Mouse (Mus musculus) lung, adult 10 weeks (tissue): ENCODE data around the gene Mipep. TPM values are rescaled to one million over a fixed set of nuclear protein-coding genes. Genes with fewer than 3 reads are reported as not detected.

Source experiments
- polyA plus RNA-seq: library from polyadenylated mRNA; stranded (reverse); fragments of 350-450 nt; fragmentation: Illumina TruSeq; extraction: RNeasy Lipid Tissue Mini Kit (QIAGEN cat#74804); gene quantifications from one replicate; pipeline ENCODE4 v1.2.3, GENCODE M21; 2014; ENCODE audit warnings: low read depth, low replicate concordance; ENCODE audit not compliant: insufficient read depth

Mipep gene
- polyA plus RNA-seq, result 9.9 TPM

DNA sequence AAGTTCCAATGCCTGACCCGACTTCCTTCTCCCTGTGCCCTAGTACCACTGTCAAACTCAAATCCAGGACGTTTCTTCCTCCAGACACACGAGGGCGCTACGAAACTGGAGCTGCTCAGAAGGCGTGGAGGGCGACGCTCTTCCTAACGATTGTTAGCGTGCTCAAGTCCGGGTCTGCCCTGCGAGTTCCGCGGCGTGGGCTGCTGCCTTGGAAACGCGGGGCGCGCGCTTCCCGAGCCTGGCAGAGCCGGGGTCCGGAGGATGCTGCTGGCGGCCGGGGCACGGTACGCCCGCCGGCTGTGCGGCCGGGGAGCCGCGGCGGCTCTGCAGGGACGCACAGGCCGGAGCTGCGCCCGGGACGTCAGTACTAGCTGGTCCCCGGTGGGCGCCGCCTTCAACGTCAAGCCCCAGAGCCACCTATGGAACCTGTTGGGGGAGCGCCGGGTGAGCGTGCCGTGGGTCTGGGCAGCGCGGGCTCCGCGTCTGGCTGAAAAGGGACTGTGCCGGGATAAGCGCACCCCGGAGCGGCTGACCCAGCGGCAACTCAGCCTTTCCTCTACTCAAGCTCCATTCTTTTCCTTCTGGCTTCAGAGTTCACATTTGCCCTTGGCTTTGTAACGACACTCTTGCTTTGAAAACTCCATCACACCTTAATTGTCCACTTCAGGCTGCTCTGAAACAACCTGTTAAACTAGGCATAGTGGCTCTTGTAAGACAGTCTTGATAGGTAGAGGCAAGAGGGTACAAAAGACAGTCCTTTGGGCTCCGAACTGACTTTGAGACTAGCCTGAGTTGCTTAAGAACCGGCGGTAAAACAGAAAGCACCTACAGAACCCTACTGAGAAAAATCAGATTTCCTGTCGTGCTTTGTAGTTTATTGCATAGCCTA, at the start of gene Mipep:
Gene Mipep, plus strand, starts transcription at position 147 of the 889 bp plus-strand sequence.

GRCm38 (mm10) chr14:60767884-60768283, 16.5 kb upstream of the Mipep start, which contains the start of gene C1qtnf9:
TSS of gene C1qtnf9 (plus strand) at chr14:60768134.

Other genes starting within 250 kb of the Mipep start
- gene Spata13, start 150.6 kb upstream of the Mipep start, polyA plus RNA-seq, result 5.9 TPM
- gene C1qtnf9, start 16.4 kb upstream of the Mipep start, polyA plus RNA-seq, result 1.3 TPM